Mouse (Mus musculus): Measurements from ENCODE around the gene Fuom. TPM values are rescaled to one million over a fixed set of nuclear protein-coding genes. Genes with fewer than 3 reads are reported as not detected.

The Fuom gene
- polyA plus RNA-seq, 1 experiment from 2014 or later: 88.4 TPM

DNA sequence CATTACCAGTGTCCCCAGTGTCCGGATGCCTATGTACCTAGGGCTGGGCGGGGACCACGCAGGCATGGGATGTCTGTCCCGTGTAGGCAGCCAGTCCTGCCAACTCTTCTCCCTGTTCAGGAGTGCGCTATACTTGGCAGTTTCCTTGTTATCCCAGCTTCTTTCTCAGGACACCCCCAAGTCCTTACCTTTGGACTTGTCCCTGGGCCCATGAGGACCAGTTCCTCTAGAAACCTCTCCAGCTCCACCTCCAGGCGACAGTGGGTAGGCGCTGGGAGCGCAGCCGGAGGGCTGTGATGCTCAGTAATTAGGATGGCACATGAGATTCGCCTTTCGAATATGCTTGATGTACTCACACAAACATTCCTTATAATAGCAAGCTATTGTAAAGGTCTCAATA, 39.9 kb downstream of the Fuom start:
- H3K27ac ChIP-seq: no peak overlapping the region
- no peak overlapping the region for H3K4me2 ChIP-seq (ENCODE audit: low read length)
- no peak overlapping the region for H3K9ac ChIP-seq (ENCODE audit: low read depth, low read length)
- TF ChIP-seq CTCF (IDR thresholded peaks at IDR 0.05; ENCODE audit: low read depth): peak; percentile 54; the same call in 1 of the 2 replicates
- no peaks in the 10 kb centered on the region for H3K36me3 ChIP-seq (ENCODE audit: insufficient read depth, low read length)
- ATAC-seq (replicated peaks; ENCODE audit: low FRiP score, low read depth) (0 out of 2 replicates have a peak, but pooled peaks have one; percentile 26), DNase-seq (ENCODE audit: low spot score) (no peak)
- peaks cover 13% of the 10 kb centered on the region for H3K4me1 ChIP-seq (replicated peaks; ENCODE audit: insufficient read depth, low read length)
- H3K9me3 ChIP-seq (replicated peaks; ENCODE audit: low read length): no peaks in the 10 kb centered on the region
- H3K4me3 ChIP-seq (replicated peaks; ENCODE audit: low read depth, low read length): no peak overlapping the region
- peaks cover 46% of the 10 kb centered on the region for H3K27me3 ChIP-seq (ENCODE audit: insufficient read depth, low read length)
- 18% methylated on average over 11 of the region's 11 CpGs for WGBS

DNA sequence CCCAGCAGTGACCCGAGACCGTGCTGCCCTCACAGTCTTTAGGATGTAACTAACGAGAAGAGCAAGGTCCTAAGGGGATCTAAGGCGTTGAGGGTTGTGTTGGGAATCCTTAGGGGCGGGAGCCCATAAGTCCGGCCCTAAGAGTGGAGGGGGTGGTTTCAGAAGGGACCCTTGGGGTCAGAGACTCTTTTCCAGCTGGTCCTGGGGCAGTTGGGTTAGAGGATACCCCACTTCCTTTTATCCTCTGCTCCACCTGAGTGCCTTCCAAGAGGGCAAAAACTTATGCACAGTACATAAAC, 40.5 kb downstream of the Fuom start:
- Histone ChIP-seq H3K4me2 (ENCODE audit: low read length) (peak overlapping the region; percentile 63; the same call in 1 of the 2 replicates), H3K9me3 (replicated peaks; ENCODE audit: low read length) (no peaks in the 10 kb centered on the region), H3K9ac (ENCODE audit: low read depth, low read length) (no peak overlapping the region), H3K36me3 (ENCODE audit: insufficient read depth, low read length) (no peaks in the 10 kb centered on the region), H3K27me3 (ENCODE audit: insufficient read depth, low read length) (peaks cover 50% of the 10 kb centered on the region), H3K4me1 (replicated peaks; ENCODE audit: insufficient read depth, low read length) (peaks cover 13% of the 10 kb centered on the region), H3K27ac (no peak overlapping the region), H3K4me3 (replicated peaks; ENCODE audit: low read depth, low read length) (no peak overlapping the region)
- DNase-seq (ENCODE audit: low spot score) (no peak), ATAC-seq (replicated peaks; ENCODE audit: low FRiP score, low read depth) (0 out of 2 replicates have a peak, but pooled peaks have one; percentile 0)
- WGBS: 4% methylated on average over 6 of the region's 6 CpGs
- TF ChIP-seq CTCF (IDR thresholded peaks at IDR 0.05; ENCODE audit: low read depth): no peak

DNA sequence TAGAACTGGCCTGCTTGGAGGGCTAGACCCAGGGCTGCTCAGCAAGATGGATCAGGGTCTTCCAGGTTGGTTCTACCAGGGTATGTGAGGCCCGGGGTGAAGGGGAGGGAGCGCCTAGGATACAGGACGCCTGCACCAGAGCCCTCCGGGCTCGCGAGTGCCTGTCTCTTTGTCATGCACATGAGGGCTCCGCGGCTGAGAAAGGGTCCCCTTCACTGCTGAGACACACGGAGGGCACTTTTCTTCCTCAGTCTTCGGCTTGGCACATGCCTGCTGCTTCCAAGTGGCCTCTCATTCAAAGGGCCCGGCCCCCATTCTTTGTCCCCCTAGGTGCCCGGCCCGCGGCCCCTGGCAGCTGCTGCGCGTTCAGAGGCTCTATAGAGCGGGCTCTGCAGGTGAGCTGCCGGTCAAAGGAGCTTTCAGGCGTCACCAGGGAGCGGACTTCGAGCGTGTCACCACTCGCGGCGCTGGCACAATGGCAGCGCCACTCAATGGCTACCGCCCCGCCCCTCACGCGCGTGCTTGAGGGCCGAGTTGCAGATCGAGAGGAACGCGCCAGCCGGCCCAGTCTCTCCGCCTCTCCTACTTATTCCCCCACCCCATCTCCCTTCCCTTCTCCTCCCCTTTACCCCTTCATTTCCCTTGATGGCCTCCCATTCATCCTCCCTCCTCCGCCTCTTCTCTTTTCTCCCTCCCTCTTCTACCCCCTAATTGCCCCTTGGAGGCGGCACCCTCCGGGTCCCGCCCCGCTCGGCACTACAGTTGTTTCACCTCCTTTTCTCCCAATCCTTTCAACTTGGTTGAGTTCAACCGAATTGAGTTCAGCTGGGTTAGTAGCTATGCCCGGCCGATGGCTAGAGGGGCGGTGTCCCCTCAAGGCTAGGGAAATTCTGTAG, 41.1 kb downstream of the Fuom start:
- H3K4me1 ChIP-seq (replicated peaks; ENCODE audit: insufficient read depth, low read length): peaks cover 13% of the 10 kb centered on the region
- H3K4me2 ChIP-seq (ENCODE audit: low read length): peak overlapping the region; percentile 63
- peak overlapping the region; percentile 32 for H3K4me3 ChIP-seq (replicated peaks; ENCODE audit: low read depth, low read length)
- peak; percentile 33; the same call in 1 of the 2 replicates for ATAC-seq (replicated peaks; ENCODE audit: low FRiP score, low read depth)
- 0 out of 2 replicates have a peak overlapping the region, but pooled peaks have one; percentile 10 for H3K9ac ChIP-seq (ENCODE audit: low read depth, low read length)
- no peak for TF ChIP-seq CTCF (IDR thresholded peaks at IDR 0.05; ENCODE audit: low read depth)
- no peaks in the 10 kb centered on the region for H3K9me3 ChIP-seq (replicated peaks; ENCODE audit: low read length)
- H3K27me3 ChIP-seq (ENCODE audit: insufficient read depth, low read length): peaks cover 50% of the 10 kb centered on the region
- H3K36me3 ChIP-seq (ENCODE audit: insufficient read depth, low read length): no peaks in the 10 kb centered on the region
- peak; percentile 33 for DNase-seq (ENCODE audit: low spot score)
- WGBS: 1% methylated on average over 47 of the region's 47 CpGs
- no peak overlapping the region for H3K27ac ChIP-seq

DNA sequence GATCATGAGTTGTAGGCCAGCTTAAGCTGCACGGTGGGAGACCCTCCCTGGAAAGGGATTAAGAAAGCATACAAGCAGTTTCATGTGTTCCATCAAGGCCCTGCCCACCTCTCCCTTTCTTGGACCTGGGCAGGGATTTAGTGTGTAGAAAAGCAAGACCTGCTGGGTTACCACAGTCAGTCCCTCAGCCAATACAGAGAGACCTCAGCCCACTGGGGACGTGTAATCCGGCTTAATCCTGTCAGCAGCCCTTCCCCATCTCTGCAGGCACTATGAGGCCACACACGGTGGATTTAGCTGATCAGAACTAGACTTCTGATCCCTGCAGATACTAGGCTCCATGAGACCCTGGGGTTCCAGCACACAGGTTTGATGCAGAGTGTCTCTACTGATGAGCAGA, 42.6 kb downstream of the Fuom start:
- Histone ChIP-seq H3K9me3 (replicated peaks; ENCODE audit: low read length) (no peaks in the 10 kb centered on the region), H3K27me3 (ENCODE audit: insufficient read depth, low read length) (peaks cover 50% of the 10 kb centered on the region), H3K9ac (ENCODE audit: low read depth, low read length) (no peak overlapping the region), H3K4me1 (replicated peaks; ENCODE audit: insufficient read depth, low read length) (peaks cover 13% of the 10 kb centered on the region), H3K4me2 (ENCODE audit: low read length) (no peak overlapping the region), H3K4me3 (replicated peaks; ENCODE audit: low read depth, low read length) (no peak overlapping the region), H3K27ac (no peak overlapping the region), H3K36me3 (ENCODE audit: insufficient read depth, low read length) (no peaks in the 10 kb centered on the region)
- no peak for ATAC-seq (replicated peaks; ENCODE audit: low FRiP score, low read depth)
- DNase-seq (ENCODE audit: low spot score): no peak
- no peak for TF ChIP-seq CTCF (IDR thresholded peaks at IDR 0.05; ENCODE audit: low read depth)
- 56% methylated on average over 4 of the region's 4 CpGs for WGBS

DNA sequence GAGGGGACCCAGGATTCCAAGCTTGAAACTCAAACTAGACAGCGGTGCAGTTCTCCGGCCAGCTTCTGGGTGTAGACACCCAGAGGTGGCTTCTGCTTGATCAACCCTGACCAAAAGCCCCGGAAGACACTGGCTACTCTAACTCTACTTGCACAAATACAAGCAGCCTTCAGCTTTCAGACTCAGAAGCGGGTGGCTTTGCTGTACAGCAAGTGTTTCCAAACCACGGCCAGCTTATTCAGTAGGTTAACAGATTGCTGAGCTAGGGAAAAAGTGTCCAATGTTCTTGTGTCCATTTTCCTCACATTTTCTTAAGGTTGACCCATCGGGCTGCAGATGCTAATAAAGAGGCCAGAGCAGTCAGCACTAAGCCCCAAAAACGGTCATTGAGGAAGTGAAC, 43.7 kb downstream of the Fuom start:
- Histone ChIP-seq H3K9me3 (replicated peaks; ENCODE audit: low read length) (no peaks in the 10 kb centered on the region), H3K4me1 (replicated peaks; ENCODE audit: insufficient read depth, low read length) (peaks cover 13% of the 10 kb centered on the region), H3K36me3 (ENCODE audit: insufficient read depth, low read length) (no peaks in the 10 kb centered on the region), H3K4me2 (ENCODE audit: low read length) (peak overlapping the region; percentile 59), H3K27ac (no peak overlapping the region), H3K4me3 (replicated peaks; ENCODE audit: low read depth, low read length) (peak overlapping the region; percentile 39), H3K27me3 (ENCODE audit: insufficient read depth, low read length) (peaks cover 50% of the 10 kb centered on the region), H3K9ac (ENCODE audit: low read depth, low read length) (peak overlapping the region; percentile 53)
- DNase-seq (ENCODE audit: low spot score): no peak
- TF ChIP-seq CTCF (IDR thresholded peaks at IDR 0.05; ENCODE audit: low read depth): no peak
- ATAC-seq (replicated peaks; ENCODE audit: low FRiP score, low read depth): no peak
- 18% methylated on average over 7 of the region's 7 CpGs for WGBS

DNA sequence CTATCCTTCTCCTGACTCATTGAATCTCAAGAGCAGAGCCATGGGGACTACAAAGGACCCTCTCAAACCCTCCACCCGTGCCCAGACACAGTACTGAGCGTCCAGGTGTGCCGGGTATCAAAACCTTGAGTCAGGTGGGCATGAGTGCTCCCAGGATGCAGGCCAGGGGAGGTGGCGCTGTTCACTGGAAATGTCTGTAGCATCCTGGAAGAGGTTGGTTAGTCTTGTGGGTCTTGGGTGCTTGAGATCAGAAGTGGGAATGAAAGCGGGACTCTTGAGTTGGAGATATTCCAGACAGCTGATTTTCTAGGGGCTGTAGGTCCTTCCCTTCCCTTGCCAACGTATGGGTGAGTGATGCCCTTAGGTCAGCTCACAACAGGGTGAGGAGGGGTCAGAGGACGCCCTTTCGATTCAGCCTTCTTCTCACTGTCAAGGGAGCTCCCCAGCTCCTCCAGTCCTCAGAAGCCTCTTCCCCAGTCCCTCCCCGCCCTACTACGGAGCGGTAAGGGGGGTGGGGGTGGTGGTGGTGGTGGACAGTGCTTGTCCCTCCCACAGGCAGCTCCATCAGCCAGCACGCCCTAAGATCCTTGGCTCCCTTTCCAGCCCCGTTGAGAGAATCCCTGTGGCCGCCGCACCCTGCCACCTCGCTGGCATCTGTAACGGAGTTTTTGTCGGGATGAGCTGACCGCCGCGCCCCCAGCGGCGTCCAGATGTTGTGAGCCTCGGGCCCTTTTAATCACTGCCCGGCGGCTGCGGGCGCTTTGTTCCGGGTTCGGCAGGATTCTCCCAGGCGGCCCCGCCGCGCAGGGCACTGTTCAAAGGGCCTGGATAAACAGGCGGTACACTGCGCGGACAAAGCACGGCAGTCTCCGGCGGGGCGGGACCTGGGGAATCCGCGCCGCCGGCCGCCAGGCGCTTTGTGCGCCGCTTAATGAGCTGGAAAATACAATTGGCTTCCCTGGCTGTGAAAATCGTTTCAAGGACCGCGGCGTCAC, 44.5 kb downstream of the Fuom start:
- 3% methylated on average over 53 of the region's 53 CpGs for WGBS
- DNase-seq (ENCODE audit: low spot score): peak; percentile 58
- peak overlapping the region; percentile 53 for H3K9ac ChIP-seq (ENCODE audit: low read depth, low read length)
- no peaks in the 10 kb centered on the region for H3K36me3 ChIP-seq (ENCODE audit: insufficient read depth, low read length)
- H3K27me3 ChIP-seq (ENCODE audit: insufficient read depth, low read length): peaks cover 51% of the 10 kb centered on the region
- H3K4me3 ChIP-seq (replicated peaks; ENCODE audit: low read depth, low read length): peak overlapping the region; percentile 39
- peak; percentile 19; the same call in 1 of the 2 replicates for TF ChIP-seq CTCF (IDR thresholded peaks at IDR 0.05; ENCODE audit: low read depth)
- peak; percentile 59 for ATAC-seq (replicated peaks; ENCODE audit: low FRiP score, low read depth)
- no peak overlapping the region for H3K27ac ChIP-seq
- peak overlapping the region; percentile 59 for H3K4me2 ChIP-seq (ENCODE audit: low read length)
- no peaks in the 10 kb centered on the region for H3K9me3 ChIP-seq (replicated peaks; ENCODE audit: low read length)
- H3K4me1 ChIP-seq (replicated peaks; ENCODE audit: insufficient read depth, low read length): peaks cover 13% of the 10 kb centered on the region

Measured in kidney, postnatal 0 days (tissue).